Mouse (Mus musculus) liver, embryonic 12.5 days (tissue): Measurements from ENCODE around the gene Scnn1b. TPM values are rescaled to one million over a fixed set of nuclear protein-coding genes. Genes with fewer than 3 reads are reported as not detected.

ENCODE experiments used
- ATAC-seq: fragments of 200-750 bp; cut with Nextera tagmentation; 2 replicates; pipeline ENCODE4 v1.8.0; 2017; ENCODE audit warnings: moderate number of reproducible peaks, mild to moderate bottlenecking, moderate library complexity
- H3K27ac ChIP-seq: fragments of 300-500 bp; sonication (generic); 2 replicates; pipeline ENCODE4 v1.5.1; 2016; ENCODE audit warnings: mild to moderate bottlenecking
- H3K27me3 ChIP-seq: fragments of 300-500 bp; sonication (generic); replicated peaks from 2 replicates; pipeline ENCODE4 v1.6.1; 2016; ENCODE audit warnings: mild to moderate bottlenecking, moderate library complexity
- H3K36me3 ChIP-seq: fragments of 300-500 bp; sonication (generic); 2 replicates; pipeline ENCODE4 v1.6.1; 2016; ENCODE audit warnings: mild to moderate bottlenecking, moderate library complexity
- H3K4me1 ChIP-seq: fragments of 300-500 bp; sonication (generic); 2 replicates; pipeline ENCODE4 v1.6.1; 2016
- H3K4me2 ChIP-seq: fragments of 300-500 bp; sonication (generic); 2 replicates; pipeline ENCODE4 v1.6.1; 2016; ENCODE audit warnings: mild to moderate bottlenecking, moderate library complexity
- H3K4me3 ChIP-seq: fragments of 300-500 bp; sonication (generic); 2 replicates; pipeline ENCODE4 v1.5.1; 2016; ENCODE audit warnings: mild to moderate bottlenecking, moderate library complexity
- H3K9ac ChIP-seq: fragments of 300-500 bp; sonication (generic); 2 replicates; pipeline ENCODE4 v1.6.1; 2016; ENCODE audit warnings: mild to moderate bottlenecking, moderate library complexity
- H3K9me3 ChIP-seq: fragments of 300-500 bp; sonication (generic); replicated peaks from 2 replicates; pipeline ENCODE4 v1.6.1; 2016; ENCODE audit warnings: mild to moderate bottlenecking, moderate library complexity
- WGBS: fragments of 180-500 bp; shearing (Covaris S2); methylation state at CpG from one replicate; pipeline ENCODE4 v1.1.7; 2016; ENCODE audit not compliant: insufficient replicate concordance; 5-methylcytosine and 5-hydroxymethylcytosine counted together
- polyA plus RNA-seq: library from polyadenylated mRNA; unstranded; fragments of >200 nt; fragmentation: Nextera tagmentation; extraction: Ambion mirVana; gene quantifications from 2 replicates; pipeline ENCODE4 v1.2.1, GENCODE M21; 2016

The Scnn1b gene
- 0.07 TPM in 1 of 2 replicates, not detected in the other for polyA plus RNA-seq

- H3K9me3 ChIP-seq: no peaks in the 10 kb centered on the region
- peaks cover 41% of the 10 kb centered on the region for H3K27me3 ChIP-seq
- no peaks in the 10 kb centered on the region for H3K4me1 ChIP-seq
- peak within 1 kb of the TSS; percentile 40 for H3K4me2 ChIP-seq
- no peak within 1 kb of the TSS for H3K27ac ChIP-seq
- 4% methylated on average over 38 of the region's 42 CpGs for WGBS
- no peaks in the 10 kb centered on the region for H3K36me3 ChIP-seq
- no peak within 1 kb of the TSS for H3K4me3 ChIP-seq
- ATAC-seq: no peak
- no peak within 1 kb of the TSS for H3K9ac ChIP-seq
These were observed at the start of gene Scnn1b for GRCm38 (mm10) chr7:121864858-121865585. Gene Scnn1b (plus strand): TSS chr7:121865038.

GRCm38 (mm10) chr7:121821632-121822031 lies 43.2 kb upstream of the Scnn1b start:
- no peak overlapping the region for H3K9ac ChIP-seq
- ATAC-seq: no peak
- no peak overlapping the region for H3K27ac ChIP-seq
- no peaks in the 10 kb centered on the region for H3K27me3 ChIP-seq
- 73% methylated on average over 6 of the region's 6 CpGs for WGBS
- no peaks in the 10 kb centered on the region for H3K4me1 ChIP-seq
- H3K4me2 ChIP-seq: no peak overlapping the region
- H3K4me3 ChIP-seq: no peak overlapping the region
- no peaks in the 10 kb centered on the region for H3K9me3 ChIP-seq
- H3K36me3 ChIP-seq: no peaks in the 10 kb centered on the region

GRCm38 (mm10) chr7:121828481-121828880 lies 36.4 kb upstream of the Scnn1b start:
- H3K4me3 ChIP-seq: no peak overlapping the region

GRCm38 (mm10) chr7:121835392-121835791 lies 29.4 kb upstream of the Scnn1b start:
- no peak overlapping the region for H3K4me2 ChIP-seq
- peaks cover 5% of the 10 kb centered on the region for H3K9me3 ChIP-seq
- H3K4me3 ChIP-seq: no peak overlapping the region
- no peak for ATAC-seq
- no peaks in the 10 kb centered on the region for H3K4me1 ChIP-seq
- no peak overlapping the region for H3K9ac ChIP-seq
- no peaks in the 10 kb centered on the region for H3K36me3 ChIP-seq
- 69% methylated on average over 7 of the region's 7 CpGs for WGBS
- H3K27me3 ChIP-seq: no peaks in the 10 kb centered on the region
- no peak overlapping the region for H3K27ac ChIP-seq

More at GRCm38 (mm10) chr7:121828481-121828880, 36.4 kb upstream of the Scnn1b start:
- H3K4me1 ChIP-seq: no peaks in the 10 kb centered on the region
- H3K4me2 ChIP-seq: no peak overlapping the region
- H3K27ac ChIP-seq: no peak overlapping the region
- H3K9ac ChIP-seq: no peak overlapping the region
- no peaks in the 10 kb centered on the region for H3K9me3 ChIP-seq
- H3K36me3 ChIP-seq: no peaks in the 10 kb centered on the region
- ATAC-seq: no peak
- no peaks in the 10 kb centered on the region for H3K27me3 ChIP-seq
- WGBS: 68% methylated on average over 1 of the region's 1 CpGs

- no peaks in the 10 kb centered on the region for H3K27me3 ChIP-seq
- H3K36me3 ChIP-seq: no peaks in the 10 kb centered on the region
- no peak for ATAC-seq
- H3K9ac ChIP-seq: no peak overlapping the region
- no peaks in the 10 kb centered on the region for H3K4me1 ChIP-seq
- no peak overlapping the region for H3K4me2 ChIP-seq
- no peak overlapping the region for H3K4me3 ChIP-seq
- H3K9me3 ChIP-seq: peaks cover 5% of the 10 kb centered on the region
- H3K27ac ChIP-seq: no peak overlapping the region
- WGBS: 69% methylated on average over 7 of the region's 7 CpGs
These were observed 28.0 kb upstream of the Scnn1b start for GRCm38 (mm10) chr7:121836827-121837226.

GRCm38 (mm10) chr7:121840810-121841209 lies 24.0 kb upstream of the Scnn1b start:
- Histone ChIP-seq H3K36me3 (no peaks in the 10 kb centered on the region), H3K4me1 (no peaks in the 10 kb centered on the region), H3K9ac (no peak overlapping the region), H3K4me3 (no peak overlapping the region), H3K9me3 (peaks cover under 1% of the 10 kb centered on the region), H3K27ac (no peak overlapping the region), H3K27me3 (no peaks in the 10 kb centered on the region), H3K4me2 (no peak overlapping the region)
- ATAC-seq: no peak
- 71% methylated on average over 7 of the region's 7 CpGs for WGBS

- no peak for ATAC-seq
- Histone ChIP-seq H3K4me3 (no peak overlapping the region), H3K9me3 (no peaks in the 10 kb centered on the region), H3K4me2 (no peak overlapping the region), H3K9ac (no peak overlapping the region), H3K4me1 (no peaks in the 10 kb centered on the region), H3K36me3 (no peaks in the 10 kb centered on the region), H3K27ac (no peak overlapping the region), H3K27me3 (no peaks in the 10 kb centered on the region)
- WGBS: 52% methylated on average over 6 of the region's 6 CpGs
These were observed 22.6 kb upstream of the Scnn1b start for GRCm38 (mm10) chr7:121842234-121842633.

- no peak overlapping the region for H3K27ac ChIP-seq
- no peaks in the 10 kb centered on the region for H3K4me1 ChIP-seq
- H3K9ac ChIP-seq: no peak overlapping the region
- H3K9me3 ChIP-seq: no peaks in the 10 kb centered on the region
- H3K4me2 ChIP-seq: no peak overlapping the region
- ATAC-seq: no peak
- H3K27me3 ChIP-seq: no peaks in the 10 kb centered on the region
- WGBS: 57% methylated on average over 6 of the region's 6 CpGs
- no peaks in the 10 kb centered on the region for H3K36me3 ChIP-seq
- H3K4me3 ChIP-seq: no peak overlapping the region
These were observed 18.9 kb upstream of the Scnn1b start for GRCm38 (mm10) chr7:121845964-121846363.

- ATAC-seq: no peak
- no peaks in the 10 kb centered on the region for H3K4me1 ChIP-seq
- no peaks in the 10 kb centered on the region for H3K36me3 ChIP-seq
- H3K9me3 ChIP-seq: no peaks in the 10 kb centered on the region
- H3K27me3 ChIP-seq: no peaks in the 10 kb centered on the region
- 70% methylated on average over 9 of the region's 9 CpGs for WGBS
- no peak overlapping the region for H3K27ac ChIP-seq
- H3K4me2 ChIP-seq: no peak overlapping the region
- H3K9ac ChIP-seq: no peak overlapping the region
- no peak overlapping the region for H3K4me3 ChIP-seq
These were observed 16.2 kb upstream of the Scnn1b start for GRCm38 (mm10) chr7:121848537-121849168.

- H3K4me1 ChIP-seq: no peaks in the 10 kb centered on the region
- H3K4me2 ChIP-seq: no peak overlapping the region
- H3K36me3 ChIP-seq: no peaks in the 10 kb centered on the region
- ATAC-seq: no peak
- WGBS: 69% methylated on average over 11 of the region's 11 CpGs
- H3K27ac ChIP-seq: no peak overlapping the region
- H3K9ac ChIP-seq: no peak overlapping the region
- no peaks in the 10 kb centered on the region; the same call in 1 of the 2 replicates for H3K27me3 ChIP-seq
- no peak overlapping the region for H3K4me3 ChIP-seq
- H3K9me3 ChIP-seq: no peaks in the 10 kb centered on the region
These were observed 7.5 kb upstream of the Scnn1b start for GRCm38 (mm10) chr7:121857177-121857884.

- H3K4me3 ChIP-seq: no peak overlapping the region
- H3K4me2 ChIP-seq: no peak overlapping the region
- 58% methylated on average over 8 of the region's 8 CpGs for WGBS
- H3K9ac ChIP-seq: no peak overlapping the region
- no peaks in the 10 kb centered on the region for H3K9me3 ChIP-seq
- no peaks in the 10 kb centered on the region for H3K36me3 ChIP-seq
- H3K4me1 ChIP-seq: no peaks in the 10 kb centered on the region
- H3K27ac ChIP-seq: no peak overlapping the region
- peaks cover 11% of the 10 kb centered on the region for H3K27me3 ChIP-seq
- no peak for ATAC-seq
These were observed 5.9 kb upstream of the Scnn1b start for GRCm38 (mm10) chr7:121858939-121859338.

- Histone ChIP-seq H3K27ac (no peak overlapping the region), H3K4me3 (no peak overlapping the region), H3K36me3 (no peaks in the 10 kb centered on the region), H3K9ac (no peak overlapping the region), H3K4me1 (no peaks in the 10 kb centered on the region), H3K27me3 (peaks cover 3% of the 10 kb centered on the region; the same call in 1 of the 2 replicates), H3K4me2 (no peak overlapping the region), H3K9me3 (no peaks in the 10 kb centered on the region)
- ATAC-seq: no peak
- WGBS: 27% methylated on average over 2 of the region's 3 CpGs
These were observed 6.8 kb downstream of the Scnn1b start for GRCm38 (mm10) chr7:121871631-121872030.
